Mouse (Mus musculus): ENCODE results near the gene Mrto4.

DNA sequence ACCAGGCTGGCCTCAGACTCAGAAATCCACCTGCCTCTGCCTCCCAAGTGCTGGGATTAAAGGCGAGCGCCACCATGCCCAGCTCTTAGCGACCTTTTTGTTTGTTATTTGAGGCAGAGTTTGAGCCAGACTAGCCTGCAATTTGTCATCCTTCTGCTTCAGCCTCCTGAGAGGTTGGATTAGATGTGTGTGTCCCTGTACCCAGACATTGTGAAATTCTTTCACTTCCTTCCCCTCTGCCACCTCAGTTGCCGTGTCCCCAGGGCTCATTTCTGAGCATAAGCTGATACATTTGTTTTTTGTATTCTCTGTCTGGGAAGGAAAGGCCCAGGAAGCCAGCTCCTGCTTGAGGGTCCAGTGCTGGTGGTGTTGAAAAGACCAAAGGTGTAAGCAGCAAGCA lies 11.5 kb downstream of the Mrto4 start:
- TF ChIP-seq CTCF (IDR thresholded peaks at IDR 0.05; ENCODE audit: insufficient read depth, low read depth, low read length) (no peak), POLR2A (IDR thresholded peaks at IDR 0.05; ENCODE audit: insufficient read depth, low read depth, low read length) (no peak)
